Mouse (Mus musculus) ES-E14 (cell line): ENCODE measurements at regions not wholly inside any gene's neighbourhood (a gene's known extent, or its start where the extent isn't known, plus 50 kb on each side); places are given as distances from the start of the nearest gene placed in this dataset.

Experiments used
- CHD2 ChIP-seq: IDR thresholded peaks from 2 replicates; pipeline ENCODE4 v1.6.1; 2014; ENCODE audit warnings: mild to moderate bottlenecking, low read depth, low read length, inconsistent platforms
- HCFC1 ChIP-seq: IDR thresholded peaks from 2 replicates; pipeline ENCODE4 v1.6.1; 2012; ENCODE audit warnings: low read length, inconsistent platforms, borderline replicate concordance; ENCODE audit not compliant: insufficient read depth
- MAFK ChIP-seq: IDR thresholded peaks from 2 replicates; pipeline ENCODE4 v1.6.1; 2014; ENCODE audit warnings: mild to moderate bottlenecking, low read depth, low read length, inconsistent platforms; ENCODE audit not compliant: insufficient read depth
- ZC3H11A ChIP-seq: IDR thresholded peaks from 2 replicates; pipeline ENCODE4 v1.6.1; 2012; ENCODE audit warnings: low read depth, mild to moderate bottlenecking, inconsistent platforms, low read length, borderline replicate concordance

GRCm38 (mm10) chr10:117956174-117956950 is 110.5 kb upstream of the Rap1b start:
- TF ChIP-seq HCFC1 (no peak), MAFK (no peak), ZC3H11A (no peak), CHD2 (no peak)
